In the genomic region with DNA sequence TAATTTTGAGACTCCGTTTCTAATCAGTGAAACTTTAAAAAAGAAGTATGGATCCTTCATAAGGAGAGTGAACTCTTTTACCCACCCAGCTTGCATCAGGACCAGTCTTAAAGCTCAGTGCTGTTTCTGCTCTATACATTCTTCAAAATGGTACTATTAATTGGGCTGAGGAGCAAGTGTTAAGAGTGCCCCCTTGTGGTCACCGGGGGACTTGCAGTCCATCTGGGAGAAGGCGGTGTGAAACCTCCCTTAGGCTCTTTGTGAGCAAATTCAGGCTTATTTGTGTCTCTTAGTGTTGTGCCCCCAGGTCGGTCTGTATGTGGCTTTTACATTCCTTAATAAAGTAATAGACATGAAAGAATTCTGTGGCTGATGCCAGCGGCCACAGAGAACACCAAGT, we compare ENCODE assay signal across 8 mouse cellular contexts. TPM values are rescaled to one million over a fixed set of nuclear protein-coding genes. Genes with fewer than 3 reads are reported as not detected.
DNase-seq lines count a peak whose midpoint lies in the region; ATAC-seq and TF ChIP-seq lines count a peak whose summit lies in the region.

No protein-coding gene starts in this region.

- no peaks in the 10 kb centered on the region for H3K27me3 ChIP-seq in midbrain, embryonic 12.5 days
- H3K27me3 ChIP-seq in midbrain, embryonic 15.5 days (replicated peaks): no peaks in the 10 kb centered on the region
- no peaks in the 10 kb centered on the region for H3K27me3 ChIP-seq in forebrain, embryonic 14.5 days (replicated peaks; ENCODE audit: control insufficient read depth, insufficient read depth, low read length)
- no peaks in the 10 kb centered on the region for H3K27me3 ChIP-seq in limb, embryonic 14.5 days (ENCODE audit: control insufficient read depth, insufficient read depth, low read length)

- no peaks in the 10 kb centered on the region for H3K9me3 ChIP-seq in midbrain, embryonic 12.5 days
- H3K9me3 ChIP-seq in midbrain, embryonic 15.5 days: no peaks in the 10 kb centered on the region
- H3K9me3 ChIP-seq in forebrain, embryonic 14.5 days (replicated peaks; ENCODE audit: control insufficient read depth, low read length): no peaks in the 10 kb centered on the region
- H3K9me3 ChIP-seq in limb, embryonic 14.5 days (ENCODE audit: control insufficient read depth, low read length): peaks cover 4% of the 10 kb centered on the region; the same call in 1 of the 2 replicates

- TF ChIP-seq POLR2A in brain, embryonic 14.5 days (IDR thresholded peaks at IDR 0.05; ENCODE audit: borderline replicate concordance, extremely low read depth, insufficient read depth, insufficient read length, poor library complexity, severe bottlenecking): no peak
- no peak for TF ChIP-seq POLR2A in limb, embryonic 14.5 days (IDR thresholded peaks at IDR 0.05; ENCODE audit: borderline replicate concordance, extremely low read depth, insufficient read depth, insufficient read length)

- TF ChIP-seq CTCF in brain, embryonic 14.5 days (IDR thresholded peaks at IDR 0.05; ENCODE audit: borderline replicate concordance, extremely low read depth, insufficient read depth, insufficient read length): peak; percentile 98

- peak; percentile 49; the same call in 1 of the 2 replicates for ATAC-seq in midbrain, embryonic 12.5 days (ENCODE audit: low FRiP score, low read depth)
- ATAC-seq in midbrain, embryonic 15.5 days (replicated peaks): no peak
- ATAC-seq in forebrain, embryonic 14.5 days: peak; percentile 54; the same call in 1 of the 2 replicates
- ATAC-seq in limb, embryonic 14.5 days (ENCODE audit: low FRiP score, low read depth): peak; percentile 41; the same call in 1 of the 2 replicates

- DNase-seq in brain, embryonic 14.5 days (ENCODE audit: low read depth): peak; percentile 85
- DNase-seq in forebrain, embryonic 14.5 days (ENCODE audit: low spot score): peak; percentile 81
- peak; percentile 26 to 70 for DNase-seq in kidney, adult 8-10 months
- DNase-seq in limb, embryonic 14.5 days (ENCODE audit: low spot score): peak; percentile 77
- DNase-seq in retina, postnatal 1 day: peak; percentile 75
- DNase-seq in urinary bladder, postnatal 36 days (ENCODE audit: low spot score in 2 of 2): peak; percentile 69 to 70

- no peak overlapping the region for H3K9ac ChIP-seq in midbrain, embryonic 12.5 days (replicated peaks)
- no peak overlapping the region for H3K9ac ChIP-seq in midbrain, embryonic 15.5 days
- no peak overlapping the region for H3K9ac ChIP-seq in forebrain, embryonic 14.5 days (ENCODE audit: low read length)
- H3K9ac ChIP-seq in limb, embryonic 14.5 days (ENCODE audit: low read depth, low read length, severe bottlenecking): no peak overlapping the region

- H3K36me3 ChIP-seq in midbrain, embryonic 12.5 days: no peaks in the 10 kb centered on the region
- no peaks in the 10 kb centered on the region for H3K36me3 ChIP-seq in midbrain, embryonic 15.5 days (replicated peaks)
- H3K36me3 ChIP-seq in forebrain, embryonic 14.5 days (ENCODE audit: control insufficient read depth, insufficient read depth, low read length): no peaks in the 10 kb centered on the region
- H3K36me3 ChIP-seq in limb, embryonic 14.5 days (ENCODE audit: control insufficient read depth, insufficient read depth, low read length): no peaks in the 10 kb centered on the region

- H3K4me2 ChIP-seq in midbrain, embryonic 12.5 days (replicated peaks): no peak overlapping the region
- no peak overlapping the region for H3K4me2 ChIP-seq in midbrain, embryonic 15.5 days
- no peak overlapping the region for H3K4me2 ChIP-seq in forebrain, embryonic 14.5 days (ENCODE audit: low read length)
- H3K4me2 ChIP-seq in limb, embryonic 14.5 days (replicated peaks; ENCODE audit: low read depth, low read length, severe bottlenecking): no peak overlapping the region

- no peak overlapping the region for H3K27ac ChIP-seq in midbrain, embryonic 12.5 days (replicated peaks)
- no peak overlapping the region for H3K27ac ChIP-seq in midbrain, embryonic 15.5 days
- H3K27ac ChIP-seq in forebrain, embryonic 14.5 days (ENCODE audit: low read depth, low read length): no peak overlapping the region
- H3K27ac ChIP-seq in limb, embryonic 14.5 days (replicated peaks; ENCODE audit: low read depth, low read length): no peak overlapping the region

- no peak overlapping the region for H3K4me3 ChIP-seq in midbrain, embryonic 12.5 days
- H3K4me3 ChIP-seq in midbrain, embryonic 15.5 days: no peak overlapping the region
- no peak overlapping the region for H3K4me3 ChIP-seq in forebrain, embryonic 14.5 days (ENCODE audit: low read depth, low read length)
- H3K4me3 ChIP-seq in limb, embryonic 14.5 days (replicated peaks; ENCODE audit: low read length): no peak overlapping the region

- peaks cover 4% of the 10 kb centered on the region; the same call in 1 of the 2 replicates for H3K4me1 ChIP-seq in midbrain, embryonic 12.5 days
- H3K4me1 ChIP-seq in midbrain, embryonic 15.5 days: 0 out of 2 replicates have a peak, but pooled peaks cover 6% of the 10 kb centered on the region
- peaks cover 5% of the 10 kb centered on the region for H3K4me1 ChIP-seq in forebrain, embryonic 14.5 days (ENCODE audit: control insufficient read depth, insufficient read depth, low read length)
- no peaks in the 10 kb centered on the region for H3K4me1 ChIP-seq in limb, embryonic 14.5 days (ENCODE audit: control insufficient read depth, insufficient read depth, low read length)

- WGBS in midbrain, embryonic 12.5 days: 19% methylated on average over 5 of the region's 5 CpGs
- WGBS in midbrain, embryonic 15.5 days: 18% methylated on average over 5 of the region's 5 CpGs
- WGBS in forebrain, embryonic 14.5 days: 13% methylated on average over 5 of the region's 5 CpGs
- WGBS in limb, embryonic 14.5 days: 13% methylated on average over 5 of the region's 5 CpGs

RNA-seq across cellular contexts. Expression of gene Ankfn1, which starts 56.6 kb away (rescaled TPM):
- polyA plus RNA-seq in midbrain, embryonic 12.5 days (2016; fragmentation: Nextera tagmentation; extraction: Ambion mirVana): 2.7 and 3.5 TPM in 2 replicates
- 5.5 and 6.5 TPM in 2 replicates for polyA plus RNA-seq in midbrain, embryonic 15.5 days (2015; fragmentation: Nextera tagmentation; extraction: Ambion mirVana)
- 3.7 and 6.5 TPM in 2 replicates for polyA plus RNA-seq in brain, embryonic 14.5 days (2012; rRNA removed)
- polyA plus RNA-seq in forebrain, embryonic 14.5 days (2014; fragmentation: Nextera tagmentation; extraction: Ambion mirVana): 2.4 and 5.0 TPM in 2 replicates
- polyA plus RNA-seq in limb, embryonic 14.5 days (2012; rRNA removed): 0.36 and 0.53 TPM in 2 replicates
- 0.61 and 0.84 TPM in 2 replicates for polyA plus RNA-seq in limb, embryonic 14.5 days (2014; fragmentation: Nextera tagmentation; extraction: Ambion mirVana)
